ENCODE assay signal across 9 mouse cellular contexts in genomic region chr8:64777925-64778324, GRCm38 (mm10). TPM values are rescaled to one million over a fixed set of nuclear protein-coding genes. Genes with fewer than 3 reads are reported as not detected.
DNase-seq lines count a peak whose midpoint lies in the region; ATAC-seq and TF ChIP-seq lines count a peak whose summit lies in the region.
"Had no signal": no experiment of that assay in that cellular context is flagged by ENCODE, and none has a peak within 500 bp of the region (broad histone marks: within the 10 kb centered on the region; RNA-seq: fewer than 3 reads in every experiment).

No protein-coding gene starts in this region.

- no peak for DNase-seq in heart, adult 2 months
- no peak for DNase-seq in heart, postnatal 25 days (ENCODE audit: low spot score)
- peak; percentile 17 for DNase-seq in lung, postnatal 10 days
- DNase-seq in lung, postnatal 25 days (ENCODE audit: low spot score) = no peak
- DNase-seq in adrenal gland, postnatal 25 days = peak; percentile 12
- no peak for DNase-seq in heart, adult 18-20 months
- DNase-seq in cerebellum, adult 11 months = no peak

- H3K36me3 ChIP-seq in heart, adult 2 months (ENCODE audit: control insufficient read depth, insufficient read depth, low read length) = no peaks in the 10 kb centered on the region
- H3K36me3 ChIP-seq in neural tube, embryonic 14.5 days (ENCODE audit: control insufficient read depth, insufficient read depth, low read length) = 0 out of 2 replicates have a peak, but pooled peaks cover 5% of the 10 kb centered on the region

- no peak overlapping the region for H3K27ac ChIP-seq in heart, adult 2 months
- no peak overlapping the region for H3K27ac ChIP-seq in neural tube, embryonic 14.5 days (ENCODE audit: low read depth, low read length)

- no peaks in the 10 kb centered on the region for H3K4me1 ChIP-seq in heart, adult 2 months (ENCODE audit: control insufficient read depth, insufficient read depth, low read length)
- 0 out of 2 replicates have a peak, but pooled peaks cover 3% of the 10 kb centered on the region for H3K4me1 ChIP-seq in neural tube, embryonic 14.5 days (ENCODE audit: control insufficient read depth, insufficient read depth, low read length)

- TF ChIP-seq EP300 in heart, adult 2 months (IDR thresholded peaks at IDR 0.05; ENCODE audit: insufficient read depth, low read depth, low read length) = no peak

- WGBS in heart, adult 2 months = 70% methylated on average over 9 of the region's 9 CpGs
- WGBS in neural tube, embryonic 14.5 days = 51% methylated on average over 9 of the region's 9 CpGs

- no peaks in the 10 kb centered on the region for H3K9me3 ChIP-seq in neural tube, embryonic 14.5 days (ENCODE audit: control insufficient read depth, low read length)

- TF ChIP-seq POLR2A in heart, adult 2 months (IDR thresholded peaks at IDR 0.05; ENCODE audit: insufficient read depth, low read depth, low read length) = no peak

- peak; percentile 54 for TF ChIP-seq CTCF in heart, adult 2 months (IDR thresholded peaks at IDR 0.05)

- H3K27me3 ChIP-seq in heart, adult 2 months (ENCODE audit: control insufficient read depth, insufficient read depth, low read length) = no peaks in the 10 kb centered on the region
- no peaks in the 10 kb centered on the region for H3K27me3 ChIP-seq in neural tube, embryonic 14.5 days (ENCODE audit: control insufficient read depth, insufficient read depth, low read length)

- no peak overlapping the region for H3K9ac ChIP-seq in heart, adult 2 months (ENCODE audit: low read depth, low read length)
- H3K9ac ChIP-seq in neural tube, embryonic 14.5 days (replicated peaks; ENCODE audit: low read depth, low read length) = no peak overlapping the region

- H3K4me2 ChIP-seq in neural tube, embryonic 14.5 days (ENCODE audit: low read depth, low read length) = no peak overlapping the region

- no peaks in the 10 kb centered on the region for H3K79me2 ChIP-seq in heart, adult 2 months (replicated peaks; ENCODE audit: control insufficient read depth, insufficient read depth, low read length)

- intact Hi-C loops in heart, adult 2 months (cut with DNase I) = loop anchor here (5.0 kb wide), 1 partner anchor 164 kb away; no protein-coding TSS in a partner anchor
- intact Hi-C loops in heart, postnatal 25 days (cut with DNase I) = loop anchor here (1.0 kb wide), 1 partner anchor 163 kb away; no protein-coding TSS in a partner anchor

- peak; percentile 47; the same call in 1 of the 2 replicates for ATAC-seq in neural tube, embryonic 14.5 days (ENCODE audit: low read depth)
- ATAC-seq: inflammation-experienced regulatory T-cells, adult 6 months had no signal

- no peak overlapping the region for H3K4me3 ChIP-seq in heart, adult 2 months
- H3K4me3 ChIP-seq in neural tube, embryonic 14.5 days (ENCODE audit: low read depth, low read length) = no peak overlapping the region

RNA-seq across cellular contexts. Expression of gene Msmo1, which starts 44.3 kb away (rescaled TPM):
- 1 to 10 TPM; 6.6 to 9.6 TPM for total RNA-seq in heart, adult 2 months (2021)
- 4.1 and 9.1 TPM in 2 replicates for polyA plus RNA-seq in heart, adult 2 months (2012; rRNA removed)
- 1 to 10 TPM; 6.1 to 8.9 TPM for total RNA-seq in heart, postnatal 25 days (2021)
- total RNA-seq in adrenal gland, postnatal 25 days (2021) = 398 and 532 TPM in 2 replicates
- polyA plus RNA-seq in neural tube, embryonic 14.5 days (2014; fragmentation: Nextera tagmentation; extraction: Ambion mirVana) = 169 and 177 TPM in 2 replicates
- total RNA-seq in heart, adult 18-20 months (2021) = 1 to 10 TPM; 7.9 TPM

Comparison
In these comparisons a context has a peak if more than half of its experiments do, and no peak if none do; other contexts are left out.
1. DNase-seq: peak in lung, postnatal 10 days (single experiment) and adrenal gland, postnatal 25 days (single experiment); none in heart, adult 2 months (0 of 2), heart, postnatal 25 days (single experiment), lung, postnatal 25 days (single experiment), heart, adult 18-20 months (0 of 2) and cerebellum, adult 11 months (single experiment).
2. RNA of gene Msmo1, which starts 44.3 kb away (total RNA-seq): 398 to 532 TPM in adrenal gland, postnatal 25 days; 6.6 to 9.6 TPM in heart, adult 2 months, 6.1 to 8.9 TPM in heart, postnatal 25 days and 7.9 TPM in heart, adult 18-20 months; every median in the first group is over 10 times any median in the second.